Mouse (Mus musculus) intestine, embryonic 16.5 days (tissue): ENCODE data around the gene Olfr959. TPM values are rescaled to one million over a fixed set of nuclear protein-coding genes. Genes with fewer than 3 reads are reported as not detected.

Experiments
- ATAC-seq: fragments of 200-750 bp; cut with Nextera tagmentation; 2 replicates; pipeline ENCODE4 v1.8.0; 2017; ENCODE audit warnings: moderate TSS enrichment, moderate library complexity
- H3K27ac ChIP-seq: fragments of 300-500 bp; sonication (generic); 2 replicates; pipeline ENCODE4 v1.5.1; 2014; ENCODE audit warnings: mild to moderate bottlenecking, low read length
- H3K27me3 ChIP-seq: fragments of 300-500 bp; sonication (generic); replicated peaks from 2 replicates; pipeline ENCODE4 v1.6.1; 2014; ENCODE audit warnings: low read length, control low read depth, mixed read lengths; ENCODE audit not compliant: control insufficient read depth, insufficient read depth
- H3K36me3 ChIP-seq: fragments of 300-500 bp; sonication (generic); 2 replicates; pipeline ENCODE4 v1.6.1; 2014; ENCODE audit warnings: low read length, control low read depth; ENCODE audit not compliant: control insufficient read depth, insufficient read depth
- H3K4me1 ChIP-seq: fragments of 300-500 bp; sonication (generic); 2 replicates; pipeline ENCODE4 v1.6.1; 2014; ENCODE audit warnings: low read length, control low read depth, mixed read lengths; ENCODE audit not compliant: control insufficient read depth, insufficient read depth
- H3K4me2 ChIP-seq: fragments of 300-500 bp; sonication (generic); 2 replicates; pipeline ENCODE4 v1.6.1; 2014; ENCODE audit warnings: low read depth, low read length, control low read depth
- H3K4me3 ChIP-seq: fragments of 300-500 bp; sonication (generic); 2 replicates; pipeline ENCODE4 v1.5.1; 2014; ENCODE audit warnings: mild to moderate bottlenecking, low read length
- H3K9ac ChIP-seq: fragments of 300-500 bp; sonication (generic); 2 replicates; pipeline ENCODE4 v1.6.1; 2014; ENCODE audit warnings: low read depth, low read length
- H3K9me3 ChIP-seq: fragments of 300-500 bp; sonication (generic); 2 replicates; pipeline ENCODE4 v1.6.1; 2016; ENCODE audit warnings: low read length, control low read depth; ENCODE audit not compliant: control insufficient read depth
- WGBS: fragments of 180-500 bp; shearing (Covaris S2); extraction: QIAGEN DNeasy Blood & Tissue Kit; methylation state at CpG from one replicate; pipeline ENCODE4 v1.1.7; 2014; 5-methylcytosine and 5-hydroxymethylcytosine counted together
- polyA plus RNA-seq: library from polyadenylated mRNA; unstranded; fragments of >200 nt; fragmentation: Nextera tagmentation; extraction: Ambion mirVana; gene quantifications from 2 replicates; pipeline ENCODE4 v1.2.1, GENCODE M21; 2015

Olfr959 gene
- polyA plus RNA-seq, 1 experiment from 2014 or later = not detected

GRCm38 (mm10) chr9:39602536-39603332 lies 27.4 kb upstream of the Olfr959 start:
- ATAC-seq = peak; percentile 83
- no peaks in the 10 kb centered on the region for H3K9me3 ChIP-seq
- peaks cover 6% of the 10 kb centered on the region; the same call in 1 of the 2 replicates for H3K4me1 ChIP-seq
- peak overlapping the region; percentile 46 for H3K4me3 ChIP-seq
- WGBS = under 1% methylated on average over 19 of the region's 19 CpGs
- peak overlapping the region; percentile 79 for H3K4me2 ChIP-seq
- H3K9ac ChIP-seq = peak overlapping the region; percentile 40
- H3K36me3 ChIP-seq = no peaks in the 10 kb centered on the region
- H3K27ac ChIP-seq = no peak overlapping the region
- no peaks in the 10 kb centered on the region for H3K27me3 ChIP-seq

DNA sequence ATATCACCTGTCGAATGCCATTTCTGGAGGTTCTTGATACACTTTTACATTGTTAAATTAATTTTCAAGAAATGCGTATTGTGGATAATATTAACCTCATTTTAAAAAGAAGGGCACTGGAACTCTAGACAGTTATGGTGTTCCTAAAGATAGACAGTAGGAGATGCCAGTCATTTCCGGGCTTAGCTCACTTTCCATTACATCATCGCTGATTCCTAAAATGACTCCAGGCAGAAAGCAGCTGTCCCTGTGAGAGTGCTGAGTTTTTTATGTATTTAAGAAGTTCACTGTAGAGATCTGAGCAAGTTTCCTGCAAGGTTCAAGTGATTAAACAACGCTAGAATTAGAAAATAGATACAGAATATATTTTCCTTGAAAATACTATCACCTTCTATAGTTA lies 1.7 kb upstream of the Olfr959 start:
- H3K27ac ChIP-seq = no peak overlapping the region
- H3K4me1 ChIP-seq = no peaks in the 10 kb centered on the region
- H3K9ac ChIP-seq = no peak overlapping the region
- ATAC-seq = no peak
- no peak overlapping the region for H3K4me2 ChIP-seq
- H3K4me3 ChIP-seq = no peak overlapping the region
- H3K27me3 ChIP-seq = no peaks in the 10 kb centered on the region
- H3K9me3 ChIP-seq = no peaks in the 10 kb centered on the region
- H3K36me3 ChIP-seq = no peaks in the 10 kb centered on the region
- 84% methylated on average over 5 of the region's 5 CpGs for WGBS

- no peak for ATAC-seq
- Histone ChIP-seq H3K27me3 (no peaks in the 10 kb centered on the region), H3K9me3 (no peaks in the 10 kb centered on the region), H3K9ac (no peak overlapping the region), H3K27ac (no peak overlapping the region), H3K4me1 (no peaks in the 10 kb centered on the region), H3K4me3 (no peak overlapping the region), H3K36me3 (no peaks in the 10 kb centered on the region), H3K4me2 (no peak overlapping the region)
Measured at GRCm38 (mm10) chr9:39558349-39558647, 17.1 kb downstream of the Olfr959 start.

DNA sequence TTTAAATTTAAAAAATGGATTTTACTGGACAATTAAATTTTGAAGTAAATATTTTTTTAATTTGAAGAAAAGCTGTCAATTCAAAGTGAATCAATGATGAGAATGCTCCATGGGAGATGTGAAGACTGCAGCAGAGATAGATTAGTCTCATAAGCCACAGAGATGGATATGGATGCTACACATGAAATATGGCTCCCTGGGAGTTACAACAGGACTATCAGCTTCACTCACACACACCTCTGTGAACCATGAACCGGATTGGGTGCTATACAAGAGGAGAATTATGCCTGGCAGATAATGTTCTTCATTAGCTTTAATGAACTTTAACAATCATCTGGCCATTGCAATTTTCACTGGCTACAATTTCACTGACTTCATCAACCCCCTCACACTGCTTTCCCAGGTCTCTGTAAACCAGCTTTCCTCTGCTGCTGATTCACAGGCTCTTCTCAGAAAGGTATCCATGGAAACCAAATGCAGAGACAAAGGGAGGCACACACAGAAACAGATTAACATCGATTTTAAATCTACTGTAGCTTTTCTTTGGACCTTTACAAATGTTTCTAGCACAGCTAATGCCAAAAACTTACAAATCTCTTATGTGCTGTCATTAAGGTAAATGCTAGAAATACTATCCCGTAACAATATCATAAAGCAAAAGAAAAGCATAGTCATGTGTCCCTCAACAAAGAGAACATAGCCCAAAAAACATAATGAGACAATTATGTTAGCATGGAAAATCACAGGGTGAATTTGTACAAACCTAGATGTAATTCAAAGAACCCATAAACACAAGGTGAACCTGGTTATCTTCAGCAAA lies 17.6 kb downstream of the Olfr959 start:
- WGBS = 53% methylated on average over 3 of the region's 3 CpGs
- Histone ChIP-seq H3K4me2 (no peak overlapping the region), H3K9me3 (no peaks in the 10 kb centered on the region), H3K4me3 (no peak overlapping the region), H3K27me3 (no peaks in the 10 kb centered on the region), H3K27ac (no peak overlapping the region), H3K4me1 (no peaks in the 10 kb centered on the region), H3K36me3 (no peaks in the 10 kb centered on the region), H3K9ac (no peak overlapping the region)
- ATAC-seq = no peak

DNA sequence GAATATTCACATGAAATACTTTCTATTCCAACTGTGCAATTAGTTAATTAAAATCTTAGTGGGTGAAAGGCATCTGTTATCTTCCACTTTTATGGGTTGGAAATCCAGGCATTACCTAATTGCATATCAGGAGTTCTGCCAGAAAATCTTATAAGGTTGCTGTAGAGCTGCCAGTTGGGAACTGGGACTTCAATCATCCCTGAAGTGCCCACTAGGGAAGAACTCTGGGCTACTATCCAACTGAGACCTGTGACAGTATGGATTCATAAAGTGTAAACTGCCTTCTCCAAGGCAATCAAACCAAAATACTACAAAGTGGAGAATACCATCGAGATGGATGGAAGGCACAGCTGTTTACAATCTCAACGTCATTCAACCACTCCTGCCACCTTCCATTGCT lies 21.4 kb downstream of the Olfr959 start, which contains the start of gene Olfr958:
Gene Olfr958, minus strand, starts transcription at position 109 of the 400 bp plus-strand sequence.
- Histone ChIP-seq H3K4me2 (no peak within 1 kb of the TSS), H3K27ac (no peak within 1 kb of the TSS), H3K4me3 (no peak within 1 kb of the TSS), H3K36me3 (no peaks in the 10 kb centered on the region), H3K4me1 (no peaks in the 10 kb centered on the region), H3K9me3 (no peaks in the 10 kb centered on the region), H3K9ac (no peak within 1 kb of the TSS), H3K27me3 (no peaks in the 10 kb centered on the region)
- no peak for ATAC-seq
- WGBS = 60% methylated on average over 2 of the region's 2 CpGs

GRCm38 (mm10) chr9:39550806-39551205 lies 24.6 kb downstream of the Olfr959 start:
- Histone ChIP-seq H3K9me3 (no peaks in the 10 kb centered on the region), H3K27ac (no peak overlapping the region), H3K4me1 (no peaks in the 10 kb centered on the region), H3K27me3 (no peaks in the 10 kb centered on the region), H3K4me2 (no peak overlapping the region), H3K4me3 (no peak overlapping the region), H3K9ac (no peak overlapping the region), H3K36me3 (no peaks in the 10 kb centered on the region)
- 64% methylated on average over 5 of the region's 5 CpGs for WGBS
- ATAC-seq = no peak

GRCm38 (mm10) chr9:39523616-39524285 lies 51.6 kb downstream of the Olfr959 start:
- no peaks in the 10 kb centered on the region for H3K9me3 ChIP-seq
- no peaks in the 10 kb centered on the region for H3K4me1 ChIP-seq
- H3K36me3 ChIP-seq = no peaks in the 10 kb centered on the region
- no peak overlapping the region for H3K9ac ChIP-seq
- 76% methylated on average over 1 of the region's 1 CpGs for WGBS
- no peak overlapping the region for H3K4me3 ChIP-seq
- no peak overlapping the region for H3K4me2 ChIP-seq
- H3K27ac ChIP-seq = no peak overlapping the region
- no peak for ATAC-seq
- no peaks in the 10 kb centered on the region for H3K27me3 ChIP-seq

Other genes starting within 250 kb of the Olfr959 start
- not detected in 2 replicates for gene Olfr948, start 249.5 kb downstream of the Olfr959 start, polyA plus RNA-seq
- not detected in 2 replicates for gene Olfr951, start 188.2 kb downstream of the Olfr959 start, polyA plus RNA-seq
- not detected in 2 replicates for gene Olfr952, start 148.4 kb downstream of the Olfr959 start, polyA plus RNA-seq
- gene Olfr954, start 118.9 kb downstream of the Olfr959 start, polyA plus RNA-seq = not detected in 2 replicates
- not detected in 2 replicates for gene Olfr955, start 103.6 kb downstream of the Olfr959 start, polyA plus RNA-seq
- not detected in 2 replicates for gene Olfr44, start 81.6 kb downstream of the Olfr959 start, polyA plus RNA-seq
- gene Olfr957, start 59.8 kb downstream of the Olfr959 start, polyA plus RNA-seq = not detected in 2 replicates
- gene Olfr958, start 21.5 kb downstream of the Olfr959 start, polyA plus RNA-seq = not detected in 2 replicates
- 16.0 and 18.1 TPM in 2 replicates for gene AW551984, start 28.8 kb upstream of the Olfr959 start, polyA plus RNA-seq
- gene Olfr148, start 35.1 kb upstream of the Olfr959 start, polyA plus RNA-seq = not detected in 2 replicates
- not detected in 2 replicates for gene Olfr960, start 45.8 kb upstream of the Olfr959 start, polyA plus RNA-seq
- gene Olfr961, start 69.5 kb upstream of the Olfr959 start, polyA plus RNA-seq = not detected in 2 replicates
- gene Olfr963, start 91.6 kb upstream of the Olfr959 start, polyA plus RNA-seq = not detected in 2 replicates
- not detected in 2 replicates for gene Olfr149, start 131.5 kb upstream of the Olfr959 start, polyA plus RNA-seq
- not detected in 2 replicates for gene Olfr965, start 135.8 kb upstream of the Olfr959 start, polyA plus RNA-seq
- gene Olfr150, start 155.4 kb upstream of the Olfr959 start, polyA plus RNA-seq = not detected in 2 replicates
- gene Olfr967, start 170.7 kb upstream of the Olfr959 start, polyA plus RNA-seq = not detected in 2 replicates
- gene Olfr968, start 207.7 kb upstream of the Olfr959 start, polyA plus RNA-seq = not detected in 2 replicates
- not detected in 2 replicates for gene Olfr969, start 215.4 kb upstream of the Olfr959 start, polyA plus RNA-seq
- not detected in 2 replicates for gene Olfr970, start 233.3 kb upstream of the Olfr959 start, polyA plus RNA-seq